Mouse (Mus musculus): ENCODE results near the gene Clca3b. TPM values are rescaled to one million over a fixed set of nuclear protein-coding genes. Genes with fewer than 3 reads are reported as not detected.
"Not testable (repeated sequence)": the region's sequence is repeated elsewhere in the genome, so short reads cannot be mapped to it uniquely, and the experiment has no call there.

The Clca3b gene
- polyA plus RNA-seq (2015; fragmentation: Nextera tagmentation; extraction: Ambion mirVana), result 0.15 and 0.20 TPM in 2 replicates

- not testable (repeated sequence) for H3K36me3 ChIP-seq (ENCODE audit: control insufficient read depth, insufficient read depth, low read length); H3K9ac ChIP-seq (ENCODE audit: low read length); ATAC-seq (ENCODE audit: low read depth); H3K4me1 ChIP-seq (replicated peaks; ENCODE audit: control insufficient read depth, insufficient read depth, low read length); H3K27me3 ChIP-seq (ENCODE audit: control insufficient read depth, insufficient read depth, low read depth, low read length); H3K4me3 ChIP-seq (ENCODE audit: low read length); H3K4me2 ChIP-seq (ENCODE audit: low read depth, low read length); H3K9me3 ChIP-seq (ENCODE audit: control insufficient read depth, low read length); H3K27ac ChIP-seq (ENCODE audit: low read length)
- WGBS, result 55% methylated on average over 9 of the region's 9 CpGs
Measured at GRCm38 (mm10) chr3:144849014-144849556, at the start of gene Clca3b. TSS of gene Clca3b (minus strand) at chr3:144849357.

- ATAC-seq (ENCODE audit: low read depth), result no peak
- H3K27me3 ChIP-seq (ENCODE audit: control insufficient read depth, insufficient read depth, low read depth, low read length), result no peaks in the 10 kb centered on the region
- H3K4me1 ChIP-seq (replicated peaks; ENCODE audit: control insufficient read depth, insufficient read depth, low read length), result no peaks in the 10 kb centered on the region
- H3K9me3 ChIP-seq (ENCODE audit: control insufficient read depth, low read length), result no peaks in the 10 kb centered on the region
- no peak overlapping the region for H3K4me3 ChIP-seq (ENCODE audit: low read length)
- 86% methylated on average over 2 of the region's 2 CpGs for WGBS
- no peak overlapping the region for H3K27ac ChIP-seq (ENCODE audit: low read length)
- H3K4me2 ChIP-seq (ENCODE audit: low read depth, low read length), result no peak overlapping the region
- H3K36me3 ChIP-seq (ENCODE audit: control insufficient read depth, insufficient read depth, low read length), result no peaks in the 10 kb centered on the region
- no peak overlapping the region for H3K9ac ChIP-seq (ENCODE audit: low read length)
Measured at GRCm38 (mm10) chr3:144897042-144897678, 48.0 kb upstream of the Clca3b start.

GRCm38 (mm10) chr3:144890246-144890758 lies 41.1 kb upstream of the Clca3b start:
- 49% methylated on average over 2 of the region's 2 CpGs for WGBS
- H3K4me3 ChIP-seq (ENCODE audit: low read length), result no peak overlapping the region
- H3K9me3 ChIP-seq (ENCODE audit: control insufficient read depth, low read length), result no peaks in the 10 kb centered on the region
- no peak for ATAC-seq (ENCODE audit: low read depth)
- no peaks in the 10 kb centered on the region for H3K36me3 ChIP-seq (ENCODE audit: control insufficient read depth, insufficient read depth, low read length)
- no peak overlapping the region for H3K27ac ChIP-seq (ENCODE audit: low read length)
- H3K27me3 ChIP-seq (ENCODE audit: control insufficient read depth, insufficient read depth, low read depth, low read length), result no peaks in the 10 kb centered on the region
- no peak overlapping the region for H3K4me2 ChIP-seq (ENCODE audit: low read depth, low read length)
- no peak overlapping the region for H3K9ac ChIP-seq (ENCODE audit: low read length)
- no peaks in the 10 kb centered on the region for H3K4me1 ChIP-seq (replicated peaks; ENCODE audit: control insufficient read depth, insufficient read depth, low read length)

GRCm38 (mm10) chr3:144886957-144887356 lies 37.8 kb upstream of the Clca3b start:
- H3K9me3 ChIP-seq (ENCODE audit: control insufficient read depth, low read length), result no peaks in the 10 kb centered on the region
- no peaks in the 10 kb centered on the region for H3K27me3 ChIP-seq (ENCODE audit: control insufficient read depth, insufficient read depth, low read depth, low read length)
- H3K27ac ChIP-seq (ENCODE audit: low read length), result no peak overlapping the region
- no peaks in the 10 kb centered on the region for H3K4me1 ChIP-seq (replicated peaks; ENCODE audit: control insufficient read depth, insufficient read depth, low read length)
- no peak overlapping the region for H3K4me3 ChIP-seq (ENCODE audit: low read length)
- no peak overlapping the region for H3K4me2 ChIP-seq (ENCODE audit: low read depth, low read length)
- no peaks in the 10 kb centered on the region for H3K36me3 ChIP-seq (ENCODE audit: control insufficient read depth, insufficient read depth, low read length)
- ATAC-seq (ENCODE audit: low read depth), result no peak
- no peak overlapping the region for H3K9ac ChIP-seq (ENCODE audit: low read length)

GRCm38 (mm10) chr3:144872012-144872411 lies 22.9 kb upstream of the Clca3b start:
- not testable (repeated sequence) for H3K27me3 ChIP-seq (ENCODE audit: control insufficient read depth, insufficient read depth, low read depth, low read length); H3K9me3 ChIP-seq (ENCODE audit: control insufficient read depth, low read length); H3K27ac ChIP-seq (ENCODE audit: low read length); H3K4me3 ChIP-seq (ENCODE audit: low read length); H3K4me1 ChIP-seq (replicated peaks; ENCODE audit: control insufficient read depth, insufficient read depth, low read length); ATAC-seq (ENCODE audit: low read depth); H3K36me3 ChIP-seq (ENCODE audit: control insufficient read depth, insufficient read depth, low read length); H3K4me2 ChIP-seq (ENCODE audit: low read depth, low read length); H3K9ac ChIP-seq (ENCODE audit: low read length)
- WGBS, result 59% methylated on average over 4 of the region's 4 CpGs

GRCm38 (mm10) chr3:144849584-144849983 lies 427 bp upstream of the Clca3b start:
- no peak overlapping the region for H3K9ac ChIP-seq (ENCODE audit: low read length)
- H3K27ac ChIP-seq (ENCODE audit: low read length), result no peak overlapping the region
- H3K4me1 ChIP-seq (replicated peaks; ENCODE audit: control insufficient read depth, insufficient read depth, low read length), result no peaks in the 10 kb centered on the region
- no peak overlapping the region for H3K4me2 ChIP-seq (ENCODE audit: low read depth, low read length)
- no peaks in the 10 kb centered on the region for H3K9me3 ChIP-seq (ENCODE audit: control insufficient read depth, low read length)
- WGBS, result 12% methylated on average over 4 of the region's 4 CpGs
- no peaks in the 10 kb centered on the region for H3K36me3 ChIP-seq (ENCODE audit: control insufficient read depth, insufficient read depth, low read length)
- H3K27me3 ChIP-seq (ENCODE audit: control insufficient read depth, insufficient read depth, low read depth, low read length), result no peaks in the 10 kb centered on the region
- H3K4me3 ChIP-seq (ENCODE audit: low read length), result no peak overlapping the region
- ATAC-seq (ENCODE audit: low read depth), result no peak

GRCm38 (mm10) chr3:144827257-144827656 lies 21.9 kb downstream of the Clca3b start:
- Histone ChIP-seq H3K9me3 (ENCODE audit: control insufficient read depth, low read length) (no peaks in the 10 kb centered on the region), H3K9ac (ENCODE audit: low read length) (no peak overlapping the region), H3K27ac (ENCODE audit: low read length) (no peak overlapping the region), H3K27me3 (ENCODE audit: control insufficient read depth, insufficient read depth, low read depth, low read length) (no peaks in the 10 kb centered on the region), H3K4me3 (ENCODE audit: low read length) (no peak overlapping the region), H3K4me1 (replicated peaks; ENCODE audit: control insufficient read depth, insufficient read depth, low read length) (no peaks in the 10 kb centered on the region), H3K4me2 (ENCODE audit: low read depth, low read length) (no peak overlapping the region), H3K36me3 (ENCODE audit: control insufficient read depth, insufficient read depth, low read length) (no peaks in the 10 kb centered on the region)
- ATAC-seq (ENCODE audit: low read depth), result no peak
- WGBS, result 75% methylated on average over 6 of the region's 6 CpGs

GRCm38 (mm10) chr3:144825151-144825550 lies 24.0 kb downstream of the Clca3b start:
- 0 out of 2 replicates have a peak, but pooled peaks have one; percentile 45 for ATAC-seq (ENCODE audit: low read depth)
- Histone ChIP-seq H3K9ac (ENCODE audit: low read length) (no peak overlapping the region), H3K27ac (ENCODE audit: low read length) (no peak overlapping the region), H3K27me3 (ENCODE audit: control insufficient read depth, insufficient read depth, low read depth, low read length) (no peaks in the 10 kb centered on the region), H3K36me3 (ENCODE audit: control insufficient read depth, insufficient read depth, low read length) (no peaks in the 10 kb centered on the region), H3K4me3 (ENCODE audit: low read length) (no peak overlapping the region), H3K4me2 (ENCODE audit: low read depth, low read length) (no peak overlapping the region), H3K4me1 (replicated peaks; ENCODE audit: control insufficient read depth, insufficient read depth, low read length) (no peaks in the 10 kb centered on the region), H3K9me3 (ENCODE audit: control insufficient read depth, low read length) (no peaks in the 10 kb centered on the region)
- WGBS, result 10% methylated on average over 10 of the region's 10 CpGs

- Histone ChIP-seq H3K4me3 (ENCODE audit: low read length) (no peak overlapping the region), H3K27ac (ENCODE audit: low read length) (no peak overlapping the region), H3K27me3 (ENCODE audit: control insufficient read depth, insufficient read depth, low read depth, low read length) (no peaks in the 10 kb centered on the region), H3K4me2 (ENCODE audit: low read depth, low read length) (no peak overlapping the region), H3K36me3 (ENCODE audit: control insufficient read depth, insufficient read depth, low read length) (no peaks in the 10 kb centered on the region), H3K9me3 (ENCODE audit: control insufficient read depth, low read length) (no peaks in the 10 kb centered on the region), H3K9ac (ENCODE audit: low read length) (no peak overlapping the region), H3K4me1 (replicated peaks; ENCODE audit: control insufficient read depth, insufficient read depth, low read length) (no peaks in the 10 kb centered on the region)
- WGBS, result 75% methylated on average over 5 of the region's 5 CpGs
- ATAC-seq (ENCODE audit: low read depth), result no peak
Measured at GRCm38 (mm10) chr3:144823331-144823730, 25.8 kb downstream of the Clca3b start.

Measured in lung, embryonic 16.5 days (tissue).